Mouse (Mus musculus) kidney, postnatal 36 days (tissue): ENCODE measurements around the gene Dgke.

Experiments
- DNase-seq, 2 experiments: peaks; one replicate each; pipeline ENCODE4 v3.0.0; 2021 to 2022; ENCODE audit warnings: mixed read lengths in 2 of 2

The Dgke gene

GRCm38 (mm10) chr11:88999723-89000526 lies 66.7 kb downstream of the Dgke start:
- DNase-seq: peak; percentile 51 to 52

- peak; percentile 98 for DNase-seq
These were observed 67.5 kb downstream of the Dgke start, which contains the start of gene Trim25 for GRCm38 (mm10) chr11:88998974-88999722. TSS of gene Trim25 (plus strand) at chr11:88999376.

DNA sequence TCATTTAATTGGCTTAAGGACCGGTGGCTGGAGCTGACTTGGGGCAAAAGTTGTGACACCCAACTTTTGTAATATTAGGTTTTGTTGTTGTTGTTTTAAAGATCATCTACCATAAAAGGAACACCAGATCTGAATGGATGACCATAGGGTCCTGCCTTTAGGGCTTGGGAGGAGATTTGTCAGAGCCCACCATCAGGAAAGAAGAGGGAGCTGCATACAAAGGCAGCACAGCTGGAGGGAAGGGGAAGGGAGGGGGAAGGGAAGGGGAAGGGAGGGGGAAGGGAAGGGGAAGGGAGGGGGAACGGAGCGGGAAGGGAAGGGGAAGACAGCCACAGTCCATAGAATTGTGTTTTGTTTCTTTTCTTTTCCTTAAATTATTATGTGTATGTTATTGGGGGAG lies 68.2 kb downstream of the Dgke start:
- DNase-seq: no peak

DNA sequence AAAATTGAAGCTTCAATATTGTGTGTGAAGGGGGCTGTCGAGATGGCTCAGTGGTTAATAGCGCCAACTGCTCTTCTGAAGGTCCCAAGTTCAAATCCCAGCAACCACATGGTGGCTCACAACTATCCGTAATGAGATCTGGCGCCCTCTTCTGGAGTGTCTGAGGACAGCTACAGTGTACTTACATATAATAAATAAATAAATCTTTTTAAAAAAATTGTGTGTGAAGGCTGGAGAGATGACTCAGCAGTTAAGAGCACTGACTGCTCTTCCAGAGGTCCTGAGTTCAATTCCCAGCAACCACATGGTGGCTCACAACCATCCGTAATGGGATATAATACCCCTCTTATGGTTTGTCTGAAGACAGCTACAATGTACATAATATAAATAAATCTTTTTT lies 69.3 kb downstream of the Dgke start:
- peak in 1 of 2 experiments; percentile 44 for DNase-seq

GRCm38 (mm10) chr11:88996427-88996826 lies 70.2 kb downstream of the Dgke start:
- peak; percentile 53 to 54 for DNase-seq

GRCm38 (mm10) chr11:88995616-88996015 lies 71.0 kb downstream of the Dgke start:
- DNase-seq: no peak

DNA sequence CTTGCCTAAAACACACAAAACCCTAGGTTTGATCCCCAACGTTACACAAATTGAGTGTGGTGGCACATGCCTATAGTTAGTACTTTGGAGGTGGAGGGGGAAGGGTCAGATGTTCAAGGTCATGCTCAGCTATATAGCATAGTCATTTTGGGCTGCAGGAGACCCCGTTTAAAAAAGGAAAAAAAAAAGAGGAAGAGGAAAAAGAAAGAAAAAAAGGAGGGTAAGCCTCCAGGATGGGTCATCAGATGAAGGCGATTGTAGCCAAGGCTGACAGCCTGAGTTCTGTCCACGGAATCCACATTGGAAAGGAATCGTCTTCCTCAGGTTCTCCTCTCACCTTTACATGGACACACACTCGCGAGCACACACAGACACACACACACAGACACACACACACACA lies 72.2 kb downstream of the Dgke start:
- DNase-seq: no peak

DNA sequence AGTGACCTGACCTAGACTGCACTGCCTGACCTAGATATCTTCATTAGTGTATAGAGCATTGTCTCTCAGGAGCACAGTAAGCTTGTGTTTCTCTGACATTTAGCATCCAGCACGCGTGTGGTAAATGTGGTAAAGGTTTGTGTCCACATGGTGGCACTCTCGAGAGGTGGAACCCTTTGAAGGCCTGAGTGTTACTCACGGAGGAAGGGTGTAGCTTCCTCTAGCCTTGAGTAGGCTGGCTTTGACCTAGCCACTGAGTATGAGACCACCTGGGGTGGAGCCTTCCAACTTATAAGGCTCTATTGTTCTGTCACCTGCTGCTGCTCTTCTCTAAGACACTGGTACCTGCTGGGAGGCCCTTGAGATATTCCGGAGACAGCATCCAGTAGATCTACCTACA lies 73.0 kb downstream of the Dgke start:
- DNase-seq: peak; percentile 83 to 84

DNA sequence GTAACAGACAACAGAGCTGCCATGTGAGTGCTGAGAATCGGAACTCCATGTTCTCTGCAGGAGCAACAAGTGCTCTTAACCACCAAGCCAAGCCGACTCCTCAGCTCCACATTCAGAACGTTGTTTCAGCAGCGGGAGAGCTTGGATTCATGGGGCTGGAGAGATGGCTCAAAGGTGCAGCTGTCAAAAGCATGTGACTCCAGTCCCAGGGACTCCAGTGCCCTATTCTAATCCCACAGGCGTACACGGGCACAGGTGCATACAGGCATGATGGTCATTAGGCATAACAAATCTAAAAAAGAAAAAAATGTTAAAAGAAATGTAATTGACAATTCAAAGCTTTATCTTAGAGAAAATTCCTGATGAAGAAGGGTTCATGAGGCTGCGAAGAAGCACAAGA lies 73.5 kb downstream of the Dgke start:
- no peak for DNase-seq

DNA sequence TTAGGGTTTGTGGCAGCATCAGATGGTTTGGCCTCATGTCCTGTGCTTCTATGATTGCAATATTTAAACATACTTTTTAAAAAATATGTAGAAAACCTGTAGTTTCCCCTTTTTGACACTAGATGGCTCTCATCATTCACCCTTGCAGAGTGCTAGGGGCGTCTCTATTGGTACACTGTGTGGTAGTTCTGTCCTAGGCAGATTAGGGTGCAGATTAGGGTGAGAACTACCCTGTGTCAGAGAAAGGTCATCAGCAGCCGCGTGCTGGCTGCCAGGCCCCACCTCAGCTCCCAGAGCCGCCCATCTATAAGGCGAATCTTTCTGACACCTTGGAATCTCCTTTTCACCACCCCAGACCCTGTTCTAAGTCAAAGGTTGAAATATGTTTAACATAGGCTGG lies 77.1 kb downstream of the Dgke start:
- peak in 1 of 2 experiments; percentile 21 for DNase-seq

GRCm38 (mm10) chr11:88988956-88989355 lies 77.7 kb downstream of the Dgke start:
- no peak for DNase-seq

GRCm38 (mm10) chr11:88986616-88987015 lies 80.0 kb downstream of the Dgke start:
- DNase-seq: no peak
